Mouse (Mus musculus): ENCODE results near the gene Chrm3.

Chrm3 gene

DNA sequence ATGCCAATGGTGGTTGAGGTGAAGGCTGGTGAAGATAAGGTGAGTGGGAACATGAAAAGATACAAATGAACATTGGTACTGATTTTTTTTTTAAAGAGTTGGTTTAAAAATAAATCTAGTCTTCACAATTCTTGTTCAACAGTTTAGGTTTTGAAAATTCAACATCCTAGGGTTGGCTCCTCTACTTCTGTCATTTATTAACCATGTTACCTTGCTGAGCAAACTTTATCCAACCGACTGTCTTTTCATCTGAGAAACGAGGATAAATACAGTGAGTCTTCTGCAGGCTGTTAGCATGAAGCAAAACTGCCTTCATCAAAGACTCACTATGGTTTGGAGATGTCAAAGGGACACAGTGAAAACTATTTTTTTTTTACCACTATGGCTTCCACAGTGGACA, 123.0 kb downstream of the Chrm3 start:
- no peak for DNase-seq (ENCODE audit: low read depth in 1 of 2, low spot score in 2 of 2)

DNA sequence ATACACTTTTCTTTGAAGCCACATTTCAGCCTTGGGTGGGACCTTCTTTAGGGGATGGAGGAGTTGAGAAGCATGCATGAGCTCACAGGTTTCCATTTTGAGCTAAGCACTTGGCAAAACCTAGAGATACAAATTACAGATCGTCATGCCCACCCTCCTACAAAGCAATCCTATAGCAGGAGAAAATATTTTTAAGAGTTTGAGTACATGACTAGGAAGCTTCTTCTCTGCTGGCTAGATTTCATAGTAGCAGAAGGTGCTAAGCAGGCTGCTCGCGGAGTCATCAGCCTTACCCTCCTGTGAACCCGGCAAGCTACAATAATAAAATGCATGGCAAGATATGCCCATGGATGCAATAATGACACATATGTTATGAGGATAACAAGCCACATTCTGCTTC, 124.4 kb downstream of the Chrm3 start:
- no peak for DNase-seq (ENCODE audit: low read depth in 1 of 2, low spot score in 2 of 2)

- no peak for DNase-seq (ENCODE audit: low read depth in 1 of 2, low spot score in 2 of 2)
Measured at GRCm38 (mm10) chr13:10235391-10236169, 125.1 kb downstream of the Chrm3 start.

- no peak for DNase-seq (ENCODE audit: low read depth in 1 of 2, low spot score in 2 of 2)
Measured at GRCm38 (mm10) chr13:10220403-10220802, 140.2 kb downstream of the Chrm3 start.

- no peak for DNase-seq (ENCODE audit: low read depth in 1 of 2, low spot score in 2 of 2)
Measured at GRCm38 (mm10) chr13:10212112-10212511, 148.5 kb downstream of the Chrm3 start.

GRCm38 (mm10) chr13:10210522-10211244, 150.0 kb downstream of the Chrm3 start:
- no peak for DNase-seq (ENCODE audit: low read depth in 1 of 2, low spot score in 2 of 2)

GRCm38 (mm10) chr13:10199206-10199956, 161.3 kb downstream of the Chrm3 start:
- no peak for DNase-seq (ENCODE audit: low read depth in 1 of 2, low spot score in 2 of 2)

GRCm38 (mm10) chr13:10189829-10190228, 170.8 kb downstream of the Chrm3 start:
- no peak for DNase-seq (ENCODE audit: low read depth in 1 of 2, low spot score in 2 of 2)

DNA sequence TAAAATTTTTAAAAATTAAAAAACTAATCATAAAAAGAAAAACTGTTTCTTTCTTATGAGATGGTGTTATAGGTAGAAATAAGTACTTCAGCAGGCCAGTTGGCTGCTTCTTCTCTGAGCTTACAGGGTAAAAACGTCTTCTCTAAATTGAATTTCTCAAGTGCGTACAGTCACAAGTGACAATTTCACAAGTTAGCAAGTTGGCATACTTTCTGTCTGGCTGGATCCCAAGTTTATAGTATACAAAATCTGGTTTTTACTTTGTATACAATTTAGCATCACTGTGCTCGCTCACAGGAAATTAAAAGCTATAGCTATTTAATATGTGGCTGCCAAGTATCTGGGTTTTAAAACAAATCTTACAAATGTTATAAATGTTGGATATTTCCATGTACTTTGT, 172.7 kb downstream of the Chrm3 start:
- no peak for DNase-seq (ENCODE audit: low read depth in 1 of 2, low spot score in 2 of 2)

- no peak for DNase-seq (ENCODE audit: low read depth in 1 of 2, low spot score in 2 of 2)
Measured at GRCm38 (mm10) chr13:10183837-10184236, 176.8 kb downstream of the Chrm3 start.

- no peak for DNase-seq (ENCODE audit: low read depth in 1 of 2, low spot score in 2 of 2)
Measured at GRCm38 (mm10) chr13:10182756-10183155, 177.9 kb downstream of the Chrm3 start.

GRCm38 (mm10) chr13:10170529-10170928, 190.1 kb downstream of the Chrm3 start:
- no peak for DNase-seq (ENCODE audit: low read depth in 1 of 2, low spot score in 2 of 2)

GRCm38 (mm10) chr13:10163354-10163753, 197.3 kb downstream of the Chrm3 start:
- no peak for DNase-seq (ENCODE audit: low read depth in 1 of 2, low spot score in 2 of 2)

- DNase-seq (ENCODE audit: low read depth in 1 of 2, low spot score in 2 of 2) = no peak
Measured at GRCm38 (mm10) chr13:10157496-10157895, 203.2 kb downstream of the Chrm3 start.

- DNase-seq (ENCODE audit: low read depth in 1 of 2, low spot score in 2 of 2) = no peak
Measured at GRCm38 (mm10) chr13:10140573-10140972, 220.1 kb downstream of the Chrm3 start.

DNA sequence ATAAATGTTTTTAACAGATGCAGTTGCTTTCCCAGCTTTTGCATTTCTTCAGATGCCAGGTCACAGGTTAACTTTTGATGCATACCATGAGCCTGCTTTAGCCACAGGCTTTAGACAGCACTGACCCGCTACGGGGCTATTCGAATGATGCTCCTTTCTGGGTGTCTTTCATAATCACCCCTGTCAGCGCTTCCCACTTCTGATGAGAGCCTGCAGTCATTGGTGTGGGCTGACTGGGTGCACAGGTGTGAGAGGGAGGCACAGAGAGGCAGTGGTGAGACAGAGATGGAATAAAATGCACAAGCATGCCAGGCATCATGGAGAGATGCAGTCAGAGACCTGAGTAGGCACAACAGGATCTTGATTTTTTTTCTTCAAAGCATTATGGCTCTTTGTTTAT, 221.8 kb downstream of the Chrm3 start:
- no peak for DNase-seq (ENCODE audit: low read depth in 1 of 2, low spot score in 2 of 2)

- no peak for DNase-seq (ENCODE audit: low read depth in 1 of 2, low spot score in 2 of 2)
Measured at GRCm38 (mm10) chr13:10131064-10131463, 229.6 kb downstream of the Chrm3 start.

DNA sequence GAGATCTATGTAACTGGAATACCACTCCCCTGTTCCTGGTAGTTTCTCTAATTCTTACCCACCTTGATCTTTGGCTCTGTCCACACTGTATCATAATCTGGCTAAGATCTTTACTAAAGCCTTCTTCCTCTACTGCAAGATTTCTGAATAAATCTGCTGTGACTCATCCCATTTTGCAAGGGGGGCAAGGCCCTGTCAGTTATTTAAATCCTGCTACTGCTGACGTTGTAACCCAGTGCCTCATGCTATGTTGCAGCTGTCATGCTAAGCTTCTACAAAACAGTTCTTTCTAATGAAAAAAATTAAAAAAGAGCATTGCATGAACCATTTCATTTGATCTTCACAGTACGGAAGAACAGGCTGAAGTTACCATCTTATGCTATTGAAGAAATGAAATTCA, 248.4 kb downstream of the Chrm3 start:
- DNase-seq (ENCODE audit: low read depth in 1 of 2, low spot score in 2 of 2) = no peak

DNA sequence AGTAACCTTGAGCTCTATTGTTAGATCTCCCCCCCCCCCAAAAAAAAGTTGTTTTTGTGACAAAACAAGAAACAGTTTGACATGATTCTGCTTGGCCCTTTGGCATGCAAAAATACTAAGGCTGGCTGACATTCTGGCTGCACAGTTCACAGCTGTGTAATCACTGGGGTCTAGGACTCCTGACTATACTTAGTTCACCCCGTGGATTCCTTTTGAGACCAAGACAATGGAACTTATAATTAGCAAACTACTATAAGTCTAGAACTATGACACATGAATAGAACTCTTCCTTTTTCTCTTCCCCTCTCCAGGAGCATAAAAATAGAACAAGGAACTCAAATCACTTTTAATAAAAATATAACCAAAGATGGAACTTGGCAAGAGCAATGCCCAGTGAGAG, 251.1 kb downstream of the Chrm3 start:
- no peak for DNase-seq (ENCODE audit: low read depth in 1 of 2, low spot score in 2 of 2)

GRCm38 (mm10) chr13:10107331-10107730, 253.3 kb downstream of the Chrm3 start:
- DNase-seq (ENCODE audit: low read depth in 1 of 2, low spot score in 2 of 2) = no peak

DNA sequence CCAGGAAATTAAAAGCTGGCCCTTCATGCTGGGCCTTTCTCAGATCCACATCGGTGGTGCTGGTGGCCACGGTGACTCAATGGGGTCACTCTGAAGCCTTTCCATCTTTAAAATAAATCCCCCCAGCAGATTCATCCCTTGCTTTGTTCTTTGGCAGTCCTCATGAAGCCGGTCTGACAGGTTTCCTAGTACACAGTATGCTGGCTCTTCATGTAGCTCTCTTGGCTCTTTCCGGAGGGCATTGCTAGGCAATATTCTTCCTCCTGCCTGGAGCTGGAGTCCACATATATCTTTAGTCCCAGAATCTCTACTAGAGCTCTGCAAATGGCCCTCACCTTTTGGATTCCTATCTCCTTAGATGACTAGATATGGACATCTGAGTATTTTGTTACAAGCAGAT, 269.9 kb downstream of the Chrm3 start:
- DNase-seq (ENCODE audit: low read depth in 1 of 2, low spot score in 2 of 2) = no peak

DNA sequence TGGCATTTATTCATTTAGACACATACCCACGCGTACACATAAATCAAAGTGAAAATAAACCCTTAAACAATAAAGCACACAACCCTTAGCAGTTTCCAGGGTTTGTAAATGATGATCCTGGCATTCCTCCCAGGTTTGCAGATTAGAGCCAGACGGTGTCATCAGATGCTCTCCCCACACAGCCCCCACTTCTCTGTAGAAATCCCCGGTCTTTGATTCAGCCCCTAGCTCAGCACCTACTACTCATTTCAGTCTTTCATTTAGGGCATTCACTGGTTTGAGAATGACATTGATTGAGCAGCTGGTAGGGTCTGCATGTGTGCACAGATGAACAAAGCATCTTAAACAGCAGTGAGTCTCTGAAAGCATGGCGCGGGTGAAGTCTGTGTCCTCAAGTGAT, 274.3 kb downstream of the Chrm3 start:
- DNase-seq (ENCODE audit: low read depth in 1 of 2, low spot score in 2 of 2) = no peak

All from monocyte, adult 2 months (primary cell).